Mouse (Mus musculus) erythroblast, embryonic 14.5 days (primary cell): ENCODE results near the gene Tmem72.

Source experiments
- GATA1 ChIP-seq: IDR thresholded peaks from 2 replicates; pipeline ENCODE4 v1.6.1; 2012; ENCODE audit warnings: low read length, inconsistent platforms, mixed read lengths
- TAL1 ChIP-seq: IDR thresholded peaks from 3 replicates; pipeline ENCODE4 v1.6.1; 2012; ENCODE audit warnings: low read length, inconsistent platforms, mixed read lengths

DNA sequence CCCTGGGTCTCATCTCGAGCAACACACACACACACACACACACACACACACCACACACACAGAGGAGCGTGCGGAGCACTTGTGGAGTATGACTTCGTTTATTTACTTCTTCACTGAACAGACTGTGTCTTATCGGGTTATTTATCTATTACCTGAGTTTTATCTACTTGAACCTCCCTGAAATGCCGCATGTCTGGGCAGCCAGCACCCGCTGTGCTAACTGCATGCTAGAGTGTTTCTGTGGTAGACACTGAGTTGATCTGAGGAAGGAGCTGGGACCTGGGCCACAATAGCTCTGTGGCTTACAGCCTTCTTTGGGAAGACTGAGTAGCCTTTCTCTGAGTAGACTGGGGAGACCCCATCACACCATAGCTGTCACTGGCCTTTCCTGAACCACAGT, 1.1 kb upstream of the Tmem72 start:
- TF ChIP-seq TAL1, result no peak
- no peak for TF ChIP-seq GATA1
